Mouse (Mus musculus) heart, adult 9 months (tissue): ENCODE data around the gene Ppp2r5d.

Source experiments
- DNase-seq, 2 experiments: peaks; one replicate each; pipeline ENCODE4 v3.0.0; 2022; ENCODE audit warnings: low spot score in 2 of 2

Ppp2r5d gene

GRCm38 (mm10) chr17:46645561-46646321 lies 59.2 kb downstream of the Ppp2r5d start, which contains the start of the genes Klc4 and Mrpl2:
Klc4 (minus strand) TSS chr17:46646022.
Mrpl2 (plus strand) TSS chr17:46646229.
- peak; percentile 96 to 98 for DNase-seq

GRCm38 (mm10) chr17:46644916-46645475 lies 59.9 kb downstream of the Ppp2r5d start:
- peak; percentile 57 to 59 for DNase-seq

- DNase-seq = no peak
These were observed 60.6 kb downstream of the Ppp2r5d start for GRCm38 (mm10) chr17:46644152-46644805.

- no peak for DNase-seq
These were observed 62.9 kb downstream of the Ppp2r5d start for GRCm38 (mm10) chr17:46642060-46642459.

- DNase-seq = no peak
These were observed 65.0 kb downstream of the Ppp2r5d start for GRCm38 (mm10) chr17:46639929-46640328.

- peak; percentile 62 to 80 for DNase-seq
These were observed 67.9 kb downstream of the Ppp2r5d start for GRCm38 (mm10) chr17:46636831-46637523.
